Mouse (Mus musculus): ENCODE data around the gene Zfp57. TPM values are rescaled to one million over a fixed set of nuclear protein-coding genes. Genes with fewer than 3 reads are reported as not detected.

Gene Zfp57
- total and polyA plus RNA-seq, 3 experiments: not detected

DNA sequence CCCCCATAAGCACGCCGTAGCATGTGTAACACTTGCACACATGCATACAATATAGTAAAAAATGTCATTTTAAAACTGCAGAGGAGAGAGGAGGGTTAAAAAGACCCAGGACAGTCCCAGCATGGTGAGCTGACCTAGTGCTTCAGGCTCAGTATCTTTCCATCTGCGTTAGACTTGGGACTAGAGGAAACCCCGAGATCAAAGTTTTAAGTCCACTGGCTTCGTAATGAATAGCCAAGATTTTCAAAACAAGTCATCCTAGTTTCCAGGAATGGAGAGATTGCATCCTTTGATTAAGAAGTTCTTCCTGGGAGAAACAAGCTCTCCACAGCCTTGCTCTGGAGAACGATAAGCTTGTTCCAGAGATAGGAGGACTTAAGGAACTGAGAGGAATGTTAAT, 7.2 kb downstream of the Zfp57 start:
- TF ChIP-seq CHD1 (IDR thresholded peaks at IDR 0.05; ENCODE audit: low read depth, low read length): no peak
- no peak for TF ChIP-seq MXI1 (IDR thresholded peaks at IDR 0.05; ENCODE audit: low read depth, low read length)
- Histone ChIP-seq H3K79me2 (ENCODE audit: control insufficient read depth, insufficient read depth, low read length, poor library complexity) (no peaks in the 10 kb centered on the region), H3K4me3 (ENCODE audit: control insufficient read depth in 1 of 2, insufficient read depth in 1 of 2, low read depth in 2 of 2, low read length in 2 of 2) (no peak overlapping the region), H3K36me3 (ENCODE audit: control insufficient read depth in 1 of 2, insufficient read depth in 2 of 2, low read length in 2 of 2) (no peaks in the 10 kb centered on the region), H3K27me3 (ENCODE audit: control insufficient read depth in 1 of 2, insufficient read depth in 2 of 2, low read length in 2 of 2) (peaks cover 6 to 8% of the 10 kb centered on the region in 2 experiments), H3K27ac (ENCODE audit: control insufficient read depth, low read depth, low read length) (no peak overlapping the region), H3K4me1 (ENCODE audit: control insufficient read depth in 1 of 2, insufficient read depth in 2 of 2, low read length in 2 of 2) (no peaks in the 10 kb centered on the region), H3K9ac (ENCODE audit: control insufficient read depth, low read depth, low read length, poor library complexity, severe bottlenecking) (no peak overlapping the region), H3K9me3 (replicated peaks; ENCODE audit: insufficient read depth, low read length) (no peaks in the 10 kb centered on the region)
- DNase-seq (ENCODE audit: low read depth, low spot score): no peak

DNA sequence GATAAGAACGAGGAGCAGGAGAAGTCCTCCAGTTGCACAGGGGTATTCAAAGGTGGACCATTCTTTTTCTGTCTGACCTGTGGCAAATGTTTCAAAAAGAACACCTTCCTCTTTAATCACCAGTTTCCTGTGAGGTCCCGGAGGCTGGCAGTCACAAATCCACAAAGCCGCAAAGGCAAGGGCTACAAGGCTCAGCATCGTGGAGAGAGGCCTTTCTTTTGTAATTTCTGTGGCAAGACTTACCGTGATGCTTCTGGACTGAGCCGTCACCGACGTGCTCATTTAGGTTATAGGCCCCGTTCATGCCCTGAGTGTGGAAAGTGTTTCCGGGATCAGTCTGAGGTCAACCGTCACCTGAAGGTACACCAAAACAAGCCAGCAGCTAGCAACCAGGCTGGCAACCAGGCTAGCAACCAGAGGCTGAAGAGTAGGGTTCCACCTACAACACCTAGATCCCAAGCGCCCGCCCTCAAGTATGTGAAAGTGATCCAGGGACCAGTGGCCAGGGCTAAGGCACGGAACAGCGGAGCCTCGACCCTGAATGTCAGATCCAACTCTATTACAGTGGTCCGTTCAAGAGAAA, 8.6 kb downstream of the Zfp57 start:
- no peaks in the 10 kb centered on the region for H3K4me1 ChIP-seq (ENCODE audit: control insufficient read depth in 1 of 2, insufficient read depth in 2 of 2, low read length in 2 of 2)
- H3K9ac ChIP-seq (ENCODE audit: control insufficient read depth, low read depth, low read length, poor library complexity, severe bottlenecking): no peak overlapping the region
- DNase-seq (ENCODE audit: low read depth, low spot score): no peak
- H3K36me3 ChIP-seq (ENCODE audit: control insufficient read depth in 1 of 2, insufficient read depth in 2 of 2, low read length in 2 of 2): no peaks in the 10 kb centered on the region
- TF ChIP-seq HCFC1 (IDR thresholded peaks at IDR 0.05; ENCODE audit: low read depth, low read length) (no peak), JUND (IDR thresholded peaks at IDR 0.05; ENCODE audit: low read depth, low read length) (no peak), MAZ (IDR thresholded peaks at IDR 0.05; ENCODE audit: low read depth, low read length) (no peak), CHD2 (IDR thresholded peaks at IDR 0.05; ENCODE audit: low read length) (no peak), GATA1 (IDR thresholded peaks at IDR 0.05; ENCODE audit: low read depth, low read length) (no peak), NELFE (IDR thresholded peaks at IDR 0.05; ENCODE audit: low read depth, low read length) (no peak), RAD21 (IDR thresholded peaks at IDR 0.05; ENCODE audit: low read depth, low read length) (no peak), MAX (IDR thresholded peaks at IDR 0.05; ENCODE audit: low read length) (no peak), GABPA (IDR thresholded peaks at IDR 0.05; ENCODE audit: low read depth, low read length) (no peak)
- H3K9me3 ChIP-seq (replicated peaks; ENCODE audit: insufficient read depth, low read length): no peaks in the 10 kb centered on the region
- peaks cover 6 to 8% of the 10 kb centered on the region in 2 experiments for H3K27me3 ChIP-seq (ENCODE audit: control insufficient read depth in 1 of 2, insufficient read depth in 2 of 2, low read length in 2 of 2)
- no peak overlapping the region for H3K27ac ChIP-seq (ENCODE audit: control insufficient read depth, low read depth, low read length)
- H3K79me2 ChIP-seq (ENCODE audit: control insufficient read depth, insufficient read depth, low read length, poor library complexity): no peaks in the 10 kb centered on the region
- no peak overlapping the region for H3K4me3 ChIP-seq (ENCODE audit: control insufficient read depth in 1 of 2, insufficient read depth in 1 of 2, low read depth in 2 of 2, low read length in 2 of 2)

DNA sequence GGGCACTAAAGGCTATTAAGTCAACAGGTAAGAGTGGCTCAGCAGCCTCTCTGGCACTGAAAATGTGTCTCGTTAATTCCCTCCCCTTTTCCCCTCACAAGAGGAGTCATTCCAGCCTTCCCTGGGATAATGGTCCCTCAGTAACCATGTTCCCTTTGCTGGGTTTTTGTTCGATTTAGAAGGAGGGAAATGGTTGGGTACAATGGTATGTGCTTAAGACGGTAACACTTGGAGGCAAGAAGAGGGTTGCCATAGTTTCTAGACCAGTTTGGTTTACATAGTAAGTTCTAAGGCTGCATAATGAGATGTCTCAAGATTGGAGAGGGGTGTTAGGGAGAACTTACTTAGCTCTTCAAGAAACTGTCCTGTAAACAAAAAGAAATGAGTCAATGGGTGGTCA, 10.8 kb downstream of the Zfp57 start:
- Histone ChIP-seq H3K27ac (ENCODE audit: control insufficient read depth, low read depth, low read length) (no peak overlapping the region), H3K27me3 (ENCODE audit: control insufficient read depth in 1 of 2, insufficient read depth in 2 of 2, low read length in 2 of 2) (peaks cover 3 to 6% of the 10 kb centered on the region in 2 experiments), H3K9me3 (replicated peaks; ENCODE audit: insufficient read depth, low read length) (no peaks in the 10 kb centered on the region), H3K36me3 (ENCODE audit: control insufficient read depth in 1 of 2, insufficient read depth in 2 of 2, low read length in 2 of 2) (no peaks in the 10 kb centered on the region), H3K4me1 (ENCODE audit: control insufficient read depth in 1 of 2, insufficient read depth in 2 of 2, low read length in 2 of 2) (no peaks in the 10 kb centered on the region), H3K9ac (ENCODE audit: control insufficient read depth, low read depth, low read length, poor library complexity, severe bottlenecking) (no peak overlapping the region), H3K4me3 (ENCODE audit: control insufficient read depth in 1 of 2, insufficient read depth in 1 of 2, low read depth in 2 of 2, low read length in 2 of 2) (no peak overlapping the region), H3K79me2 (ENCODE audit: control insufficient read depth, insufficient read depth, low read length, poor library complexity) (no peaks in the 10 kb centered on the region)
- TF ChIP-seq ZC3H11A (IDR thresholded peaks at IDR 0.05; ENCODE audit: low read depth, low read length): no peak
- no peak for TF ChIP-seq GABPA (IDR thresholded peaks at IDR 0.05; ENCODE audit: low read depth, low read length)
- TF ChIP-seq BHLHE40 (IDR thresholded peaks at IDR 0.05; ENCODE audit: borderline replicate concordance, low read depth, low read length): no peak
- TF ChIP-seq ELF1 (IDR thresholded peaks at IDR 0.05; ENCODE audit: low read depth, low read length): no peak
- no peak for TF ChIP-seq NRF1 (IDR thresholded peaks at IDR 0.05; ENCODE audit: insufficient read depth, low read depth, low read length, poor library complexity, severe bottlenecking)
- TF ChIP-seq CHD2 (IDR thresholded peaks at IDR 0.05; ENCODE audit: low read length): no peak
- no peak for DNase-seq (ENCODE audit: low read depth, low spot score)

Measured in MEL (cell line).